Mouse (Mus musculus): ENCODE data around the gene Slc20a1. TPM values are rescaled to one million over a fixed set of nuclear protein-coding genes. Genes with fewer than 3 reads are reported as not detected.

Slc20a1 gene
- polyA plus RNA-seq, 1 experiment = 57.4 TPM

- TF ChIP-seq GATA1 (IDR thresholded peaks at IDR 0.05; ENCODE audit: low read length) = no peak
Measured at GRCm38 (mm10) chr2:129181509-129181908, 17.1 kb upstream of the Slc20a1 start.

- no peak for TF ChIP-seq GATA1 (IDR thresholded peaks at IDR 0.05; ENCODE audit: low read length)
Measured at GRCm38 (mm10) chr2:129182412-129182811, 16.2 kb upstream of the Slc20a1 start.

DNA sequence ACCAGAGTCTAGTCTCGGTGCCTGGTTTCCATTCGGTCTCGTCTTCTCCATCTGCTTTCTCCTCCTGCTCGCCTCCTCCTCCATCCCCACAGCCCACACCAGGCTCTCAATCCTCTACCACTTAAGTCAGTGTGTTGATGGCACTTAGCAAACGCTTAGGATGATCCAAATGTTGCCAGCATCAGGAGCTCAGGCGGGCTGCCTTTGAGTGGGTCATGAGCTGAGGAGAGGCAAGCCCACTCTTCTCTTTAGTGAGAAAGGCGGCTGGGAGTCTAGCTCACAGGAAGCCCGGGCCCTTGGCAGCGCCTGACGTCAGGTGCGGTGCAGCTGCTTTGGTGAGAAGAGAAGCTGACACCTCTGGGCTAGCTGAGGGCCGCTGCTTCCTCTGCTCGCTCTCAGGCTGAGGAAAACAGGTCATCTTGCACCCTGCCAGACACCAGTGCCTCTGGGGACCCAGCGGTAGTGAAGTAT, 15.0 kb upstream of the Slc20a1 start:
- no peak for TF ChIP-seq GATA1 (IDR thresholded peaks at IDR 0.05; ENCODE audit: low read length)

- TF ChIP-seq GATA1 (IDR thresholded peaks at IDR 0.05; ENCODE audit: low read length) = no peak
Measured at GRCm38 (mm10) chr2:129184853-129185252, 13.7 kb upstream of the Slc20a1 start.

DNA sequence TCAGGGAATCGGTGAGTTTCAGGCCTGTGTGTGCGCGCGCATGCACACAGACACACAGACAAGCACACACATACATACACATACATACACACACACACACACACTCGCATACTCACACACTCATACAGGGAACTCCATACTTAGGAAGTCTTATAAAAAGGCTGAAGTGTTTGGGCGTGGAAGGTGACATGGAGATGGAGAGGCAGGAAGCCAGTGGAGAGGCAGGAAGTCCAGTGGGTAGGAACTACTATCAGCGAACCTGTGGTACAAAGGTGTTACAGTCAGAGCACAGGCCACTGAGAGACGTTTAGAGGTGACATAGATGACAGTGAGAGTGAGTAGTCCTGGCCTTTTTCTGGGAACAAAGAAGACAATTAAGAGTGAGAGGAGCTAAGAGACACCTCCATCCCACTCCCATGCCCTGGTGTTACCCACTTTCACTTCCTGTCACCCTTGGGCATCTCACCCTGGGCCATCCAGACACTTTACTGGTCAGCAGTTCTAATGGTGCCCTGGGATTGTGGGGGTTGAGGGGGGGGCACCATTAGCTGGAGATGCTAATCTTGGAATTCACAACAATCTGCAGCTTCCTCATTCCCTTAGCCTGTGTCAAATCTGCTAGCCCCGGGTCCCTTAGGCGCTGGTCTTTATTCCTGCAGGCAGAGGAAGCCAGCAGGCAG, 12.8 kb upstream of the Slc20a1 start:
- no peak for TF ChIP-seq GATA1 (IDR thresholded peaks at IDR 0.05; ENCODE audit: low read length)

DNA sequence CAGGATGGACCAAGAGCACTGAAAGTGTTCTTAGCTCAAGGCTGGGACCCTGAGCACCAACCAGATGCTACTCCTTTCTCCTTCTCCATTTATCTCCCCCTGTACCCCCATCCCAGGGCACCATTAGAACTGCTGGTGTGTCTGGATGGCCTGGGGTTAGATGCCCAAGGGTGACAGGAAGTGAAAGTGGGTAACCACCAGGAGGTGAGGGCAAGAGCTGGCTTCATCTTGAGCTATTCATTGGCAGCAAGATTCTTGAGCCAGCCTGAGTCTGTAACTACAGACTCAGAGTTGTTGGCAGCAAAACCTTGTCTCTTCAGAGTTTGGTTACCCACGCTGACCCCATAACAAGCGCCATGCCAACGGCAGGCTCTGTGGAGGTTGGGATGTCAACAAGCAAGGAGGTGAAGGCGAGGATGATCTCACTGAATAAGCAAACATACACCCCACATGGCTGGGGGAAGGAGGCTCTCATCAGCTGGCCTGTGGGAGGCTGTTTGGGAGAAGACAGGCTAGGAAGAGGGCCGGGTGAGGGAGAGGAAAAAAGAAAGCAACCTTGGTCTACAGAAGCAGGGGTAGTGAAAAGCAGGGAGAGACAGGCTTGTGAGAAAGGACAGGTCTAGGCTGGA, 12.2 kb upstream of the Slc20a1 start:
- no peak for TF ChIP-seq GATA1 (IDR thresholded peaks at IDR 0.05; ENCODE audit: low read length)

- TF ChIP-seq GATA1 (IDR thresholded peaks at IDR 0.05; ENCODE audit: low read length) = no peak
Measured at GRCm38 (mm10) chr2:129192392-129193150, 6.0 kb upstream of the Slc20a1 start.

DNA sequence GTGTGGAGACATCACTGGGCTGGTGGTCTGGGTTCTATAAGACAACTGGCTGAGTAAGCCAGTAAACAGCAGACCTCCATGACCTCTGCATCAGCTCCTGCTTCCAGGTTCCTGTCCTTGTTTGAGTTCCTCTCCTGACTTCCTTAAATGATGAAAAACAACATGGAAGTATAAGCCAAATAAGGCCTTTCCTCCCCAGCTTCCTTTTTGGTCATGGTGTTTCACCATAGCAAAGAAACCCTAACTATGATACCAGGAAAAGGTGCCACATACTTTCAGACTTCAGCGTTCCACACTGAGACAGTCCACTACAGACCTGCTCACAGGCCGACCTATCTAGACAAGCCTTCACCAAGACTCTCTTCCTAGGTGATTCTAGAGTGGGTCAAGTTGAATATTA, 2.2 kb upstream of the Slc20a1 start:
- no peak for TF ChIP-seq GATA1 (IDR thresholded peaks at IDR 0.05; ENCODE audit: low read length)

GRCm38 (mm10) chr2:129197197-129197596, 1.4 kb upstream of the Slc20a1 start:
- TF ChIP-seq GATA1 (IDR thresholded peaks at IDR 0.05; ENCODE audit: low read length) = no peak

DNA sequence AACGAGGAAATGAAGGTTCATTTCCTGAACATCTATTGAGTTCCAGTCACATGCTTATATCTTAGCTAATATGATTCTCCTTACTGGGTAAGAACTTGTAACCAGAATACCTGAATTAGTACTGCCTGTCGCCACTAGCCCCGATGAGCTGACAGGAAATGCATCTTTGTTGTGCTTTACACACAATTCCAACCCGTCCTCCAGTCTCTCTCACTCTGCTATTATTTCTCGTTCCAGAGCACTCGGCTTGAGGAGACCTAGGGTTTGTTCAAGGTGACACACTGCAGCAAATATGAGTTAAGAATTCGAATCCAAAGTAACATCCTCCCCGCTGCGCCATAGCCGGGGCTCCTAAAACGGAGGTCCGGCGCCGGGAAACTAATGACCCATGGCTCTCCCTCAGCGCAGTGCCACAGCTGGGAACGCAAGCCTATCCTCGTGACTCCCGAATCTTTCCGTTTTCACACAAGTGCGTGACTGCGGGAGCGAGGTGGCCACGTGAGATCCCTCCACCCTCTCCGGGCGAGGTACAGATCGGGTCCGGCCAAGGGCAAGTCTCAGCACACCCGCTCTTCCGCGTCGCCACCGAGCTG, 625 bp upstream of the Slc20a1 start:
- TF ChIP-seq GATA1 (IDR thresholded peaks at IDR 0.05; ENCODE audit: low read length) = no peak

GRCm38 (mm10) chr2:129199328-129200085, 943 bp downstream of the Slc20a1 start:
- no peak for TF ChIP-seq GATA1 (IDR thresholded peaks at IDR 0.05; ENCODE audit: low read length)

- TF ChIP-seq GATA1 (IDR thresholded peaks at IDR 0.05; ENCODE audit: low read length) = no peak
Measured at GRCm38 (mm10) chr2:129205000-129205399, 6.4 kb downstream of the Slc20a1 start.

GRCm38 (mm10) chr2:129206824-129207223, 8.3 kb downstream of the Slc20a1 start:
- no peak for TF ChIP-seq GATA1 (IDR thresholded peaks at IDR 0.05; ENCODE audit: low read length)

DNA sequence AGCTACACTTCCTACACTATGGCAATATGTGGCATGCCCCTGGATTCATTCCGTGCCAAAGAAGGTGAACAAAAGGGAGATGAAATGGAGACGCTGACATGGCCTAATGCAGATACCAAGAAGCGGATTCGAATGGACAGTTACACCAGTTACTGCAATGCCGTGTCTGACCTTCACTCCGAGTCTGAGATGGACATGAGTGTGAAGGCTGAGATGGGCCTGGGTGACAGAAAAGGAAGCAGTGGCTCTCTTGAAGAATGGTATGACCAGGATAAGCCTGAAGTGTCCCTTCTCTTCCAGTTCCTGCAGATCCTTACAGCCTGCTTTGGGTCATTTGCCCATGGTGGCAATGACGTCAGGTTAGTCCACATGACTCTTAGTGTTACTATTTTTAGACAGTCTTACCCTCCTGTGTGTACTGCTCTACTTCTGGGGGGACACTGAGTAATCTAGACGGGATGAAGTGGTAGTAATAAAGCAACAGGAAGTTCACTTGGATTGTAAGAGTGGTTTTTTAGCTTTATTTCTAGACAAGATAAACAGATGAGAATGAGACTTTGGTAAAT, 9.7 kb downstream of the Slc20a1 start:
- no peak for TF ChIP-seq GATA1 (IDR thresholded peaks at IDR 0.05; ENCODE audit: low read length)
